Mouse (Mus musculus) Muller cell, postnatal 12 days (primary cell): ENCODE measurements at regions not wholly inside any gene's neighbourhood (a gene's known extent, or its start where the extent isn't known, plus 50 kb on each side); places are given as distances from the start of the nearest gene placed in this dataset.
"Not testable (repeated sequence)": the region's sequence is repeated elsewhere in the genome, so short reads cannot be mapped to it uniquely, and the experiment has no call there.

Source experiments
- DNase-seq: peaks from one replicate; pipeline ENCODE4 v3.0.0-alpha.2; 2015; ENCODE audit errors: inconsistent ontology term

- DNase-seq = no peak
These were observed 189.5 kb upstream of the Tmem45b start for GRCm38 (mm10) chr9:31653788-31654187.

DNA sequence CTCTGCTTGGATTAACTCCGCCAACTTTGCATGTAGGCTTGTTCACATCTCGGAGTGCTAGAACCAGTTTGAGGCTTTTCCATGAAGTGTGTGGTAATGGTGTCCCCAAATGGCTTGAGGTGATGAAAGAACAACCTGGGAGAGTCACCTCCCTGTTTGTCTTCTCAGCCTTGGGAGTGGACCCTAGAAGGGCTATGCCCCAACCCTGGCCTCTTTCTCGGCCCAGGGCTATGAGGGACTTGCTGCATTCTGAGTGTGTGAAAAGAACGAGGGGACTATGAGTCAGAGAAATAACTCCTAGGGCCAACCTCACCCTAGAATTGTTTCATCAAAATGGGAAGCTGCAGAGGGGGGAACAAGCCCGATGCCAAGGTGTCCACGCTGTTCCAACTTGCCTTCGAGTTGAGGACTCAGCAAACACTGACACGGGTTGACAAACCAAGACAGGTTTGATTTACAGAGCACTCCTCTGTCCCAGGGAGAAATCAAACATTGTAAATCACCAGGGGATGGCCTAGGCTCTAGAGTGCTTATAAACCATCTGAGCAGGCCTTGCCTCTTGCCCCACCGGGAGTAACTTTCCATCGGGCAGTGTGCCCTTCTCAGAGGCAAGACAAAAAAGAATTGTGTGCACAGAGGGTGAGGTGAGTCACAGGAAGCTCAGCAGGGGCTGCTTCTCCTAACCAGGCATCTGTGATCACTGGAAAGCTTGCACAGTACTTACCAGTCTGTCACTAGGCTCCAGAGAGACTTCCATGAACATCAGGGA is 186.3 kb upstream of the Tmem45b start:
- peak; percentile 26 for DNase-seq

- no peak for DNase-seq
These were observed 184.8 kb upstream of the Tmem45b start for GRCm38 (mm10) chr9:31649073-31649472.

- DNase-seq = no peak
These were observed 184.3 kb upstream of the Tmem45b start for GRCm38 (mm10) chr9:31648551-31648950.

DNA sequence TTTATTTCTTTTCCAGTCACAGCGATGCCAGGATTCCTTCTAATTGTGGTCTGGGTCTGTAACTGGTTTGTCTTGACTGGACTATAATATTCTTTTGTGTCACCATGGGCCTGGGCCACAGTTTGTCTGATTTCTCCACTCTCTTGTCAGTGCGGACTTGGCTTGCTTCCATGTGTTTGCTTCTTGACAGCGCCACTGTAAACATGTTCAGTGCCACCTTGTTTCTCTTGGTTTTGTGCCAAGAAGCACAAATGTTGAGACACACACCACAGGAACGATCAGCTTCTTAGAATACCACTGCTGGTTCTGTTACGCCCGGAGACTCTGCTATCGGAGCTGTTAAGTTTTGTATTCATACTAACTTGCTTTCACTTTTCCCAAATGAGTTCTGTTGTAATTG is 180.9 kb upstream of the Tmem45b start:
- no peak for DNase-seq

DNA sequence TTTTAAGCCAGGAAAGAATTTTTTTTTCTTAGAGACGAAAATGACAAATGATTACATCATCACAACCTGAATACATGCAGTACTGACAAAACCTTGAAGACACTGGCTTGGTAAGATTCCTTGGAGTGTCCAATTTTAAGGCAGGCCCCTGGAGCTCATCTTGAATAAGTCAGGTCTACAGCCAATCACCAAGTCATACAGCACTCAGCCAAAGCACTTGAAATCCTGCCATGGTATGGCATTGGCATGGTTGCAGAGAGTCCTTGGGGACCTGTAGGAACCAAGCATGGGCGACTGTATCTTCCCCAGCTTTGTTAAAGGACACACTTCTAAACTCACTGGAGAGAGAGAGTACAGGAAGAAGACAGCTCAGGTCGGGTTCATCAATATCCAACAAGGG is 179.8 kb upstream of the Tmem45b start:
- DNase-seq = no peak

GRCm38 (mm10) chr9:31642169-31642568 is 177.9 kb upstream of the Tmem45b start:
- no peak for DNase-seq

GRCm38 (mm10) chr9:31628291-31628690 is 164.0 kb upstream of the Tmem45b start:
- no peak for DNase-seq

DNA sequence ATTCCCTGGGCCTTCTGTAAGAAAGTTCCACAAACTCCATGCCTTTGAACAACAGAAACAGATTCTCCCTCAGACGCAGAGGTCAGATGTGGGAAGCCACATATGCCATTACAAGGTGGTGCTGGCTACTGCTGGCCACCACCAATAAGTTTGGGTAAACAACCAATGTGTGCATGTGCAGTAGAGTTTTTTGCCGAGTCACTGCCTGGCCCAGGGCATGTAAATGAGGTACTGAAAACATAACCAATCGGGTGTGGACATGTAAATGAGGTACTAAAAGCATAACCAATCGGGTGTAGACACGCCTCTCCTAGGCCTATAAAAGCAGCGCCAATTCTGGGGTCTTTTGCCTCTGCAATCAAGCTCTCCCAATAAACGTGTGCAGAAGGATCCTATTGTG is 157.3 kb upstream of the Tmem45b start:
- not testable (repeated sequence) for DNase-seq

GRCm38 (mm10) chr9:31619344-31619743 is 155.1 kb upstream of the Tmem45b start:
- no peak for DNase-seq

DNA sequence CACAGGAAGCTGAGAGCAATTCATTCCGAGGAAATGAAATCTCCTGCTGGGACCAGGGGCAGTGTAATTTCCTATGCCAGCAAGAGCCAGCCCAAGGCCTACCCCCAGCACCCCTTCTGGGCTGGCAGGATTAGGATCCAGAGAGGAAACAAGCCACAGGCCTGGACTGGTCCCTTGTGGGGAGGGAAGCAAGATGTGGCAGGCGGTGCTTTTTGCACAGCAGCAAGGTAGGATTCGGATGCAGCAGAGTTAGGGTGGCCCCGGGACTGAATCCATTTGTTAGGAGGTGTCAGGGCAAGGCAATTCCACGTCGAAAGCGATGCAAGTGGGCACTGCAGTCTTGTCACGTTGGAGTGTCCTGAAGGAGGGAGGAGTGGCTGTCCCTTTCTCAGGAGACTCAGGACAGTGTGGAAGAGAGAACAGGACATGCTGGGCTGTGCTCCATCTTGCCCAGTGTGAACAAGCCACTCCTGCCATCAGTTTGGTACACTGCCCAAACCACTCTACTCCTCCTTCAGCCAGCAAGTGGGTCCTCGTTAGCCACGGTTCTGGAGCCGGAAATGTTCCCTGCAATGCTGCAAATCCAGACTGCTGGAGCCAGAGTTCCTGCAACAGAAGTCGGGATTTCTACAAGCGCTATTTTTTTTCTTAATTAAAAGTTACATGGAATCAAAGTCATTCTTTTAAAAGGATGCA is 150.1 kb upstream of the Tmem45b start:
- DNase-seq = no peak

DNA sequence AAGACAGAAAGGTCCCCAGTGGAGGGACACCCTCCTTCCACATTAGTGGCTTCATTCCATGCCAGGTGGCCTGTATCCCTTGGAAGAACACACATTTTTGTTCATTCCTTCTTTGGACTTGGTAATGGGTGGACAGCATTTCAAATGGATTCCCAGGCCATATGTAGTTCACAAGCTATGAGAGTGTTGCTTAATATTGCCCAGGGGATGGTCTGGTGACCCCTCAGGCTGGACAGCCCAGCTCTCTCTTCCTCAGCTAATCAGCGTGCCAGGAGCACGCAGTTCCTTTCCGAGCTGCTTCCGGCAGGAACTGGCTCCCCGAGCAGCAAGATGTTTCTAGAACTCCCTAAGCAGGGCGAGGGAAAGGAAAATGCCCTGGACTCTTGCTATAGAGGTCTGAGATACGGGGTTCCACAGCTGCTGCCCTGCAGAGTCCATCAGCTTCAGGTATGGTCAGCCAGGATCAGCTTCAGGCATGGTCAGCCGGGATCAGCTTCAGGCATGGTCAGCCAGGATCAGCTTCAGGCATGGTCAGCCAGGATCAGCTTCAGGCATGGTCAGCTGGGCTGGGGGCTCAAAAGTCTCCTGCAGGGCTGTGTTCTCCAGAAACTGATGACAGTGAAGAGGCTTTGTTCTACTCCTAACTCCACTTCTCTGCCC is 146.9 kb upstream of the Tmem45b start:
- no peak for DNase-seq

- DNase-seq = no peak
These were observed 146.4 kb upstream of the Tmem45b start for GRCm38 (mm10) chr9:31610631-31611030.

- no peak for DNase-seq
These were observed 145.9 kb upstream of the Tmem45b start for GRCm38 (mm10) chr9:31610212-31610611.

DNA sequence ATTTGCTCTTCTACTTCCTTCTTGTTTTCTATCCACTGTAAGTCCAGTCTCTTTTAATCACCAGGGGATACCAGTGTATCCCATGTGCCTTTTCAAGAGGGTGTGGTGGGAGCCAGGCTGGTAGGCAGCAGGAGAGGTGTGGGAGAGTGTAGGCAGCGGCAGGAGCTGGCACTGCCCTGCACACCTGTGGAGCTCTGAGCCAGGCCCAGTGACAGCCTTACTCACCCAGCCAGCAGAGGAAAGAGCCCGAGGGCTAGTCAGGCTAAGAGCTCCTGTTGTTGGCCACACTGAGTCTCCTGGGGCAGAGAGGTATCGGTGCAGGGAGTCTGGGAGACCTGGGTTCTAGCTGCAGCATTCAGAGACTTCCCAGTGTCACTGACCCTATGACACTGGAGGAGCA is 145.5 kb upstream of the Tmem45b start:
- DNase-seq = no peak

GRCm38 (mm10) chr9:31608084-31608870 is 144.0 kb upstream of the Tmem45b start:
- DNase-seq = no peak

DNA sequence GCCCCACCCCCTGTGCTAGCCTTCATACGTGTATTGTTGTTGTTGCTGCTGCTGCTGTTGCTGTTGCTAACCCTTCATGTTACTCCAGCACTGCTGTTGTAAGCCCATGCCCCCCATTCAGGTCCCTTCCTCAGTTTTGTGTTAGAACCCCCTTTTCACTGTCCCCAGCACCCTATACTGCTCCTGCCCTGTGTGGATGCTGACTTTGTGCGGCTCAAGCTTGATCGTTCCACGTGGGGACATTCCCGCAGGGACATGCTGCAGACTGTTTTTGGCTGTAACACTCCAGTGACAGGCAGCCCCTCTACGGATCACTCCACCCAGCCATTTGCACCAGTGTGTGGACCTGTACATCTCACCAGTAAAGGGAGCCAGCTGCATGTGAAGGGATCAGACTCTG is 142.7 kb upstream of the Tmem45b start:
- DNase-seq = no peak

DNA sequence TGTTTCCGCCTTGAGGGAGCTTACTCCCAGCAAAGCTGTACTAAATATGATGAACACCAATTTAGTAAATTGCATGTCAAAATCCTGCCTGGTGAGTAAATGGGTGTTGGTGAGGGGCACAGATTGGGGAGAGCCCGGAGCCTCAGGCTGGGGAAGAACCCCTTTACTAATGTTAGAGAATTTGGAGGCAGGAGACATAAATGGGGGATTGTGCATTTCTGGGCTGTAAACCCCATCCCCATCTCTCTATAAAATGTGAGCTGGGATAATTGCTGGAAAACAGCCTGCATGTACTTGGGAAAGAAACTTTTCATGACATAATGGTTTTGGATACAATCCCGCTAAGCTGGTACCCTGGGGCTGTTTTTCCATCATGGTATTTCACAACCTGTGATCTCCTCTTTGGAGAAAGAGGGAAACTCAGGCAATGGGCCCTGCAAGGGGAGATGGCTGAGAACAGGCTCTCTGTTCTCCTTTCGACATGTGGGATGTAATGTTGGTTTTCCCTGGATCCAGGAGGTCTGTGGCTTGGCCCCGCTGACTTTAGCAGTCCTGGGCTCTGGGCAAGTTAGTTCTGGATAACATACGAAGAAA is 140.3 kb upstream of the Tmem45b start:
- DNase-seq = no peak

- no peak for DNase-seq
These were observed 138.4 kb upstream of the Tmem45b start for GRCm38 (mm10) chr9:31602707-31603106.

- DNase-seq = no peak
These were observed 130.8 kb upstream of the Tmem45b start for GRCm38 (mm10) chr9:31595096-31595495.

DNA sequence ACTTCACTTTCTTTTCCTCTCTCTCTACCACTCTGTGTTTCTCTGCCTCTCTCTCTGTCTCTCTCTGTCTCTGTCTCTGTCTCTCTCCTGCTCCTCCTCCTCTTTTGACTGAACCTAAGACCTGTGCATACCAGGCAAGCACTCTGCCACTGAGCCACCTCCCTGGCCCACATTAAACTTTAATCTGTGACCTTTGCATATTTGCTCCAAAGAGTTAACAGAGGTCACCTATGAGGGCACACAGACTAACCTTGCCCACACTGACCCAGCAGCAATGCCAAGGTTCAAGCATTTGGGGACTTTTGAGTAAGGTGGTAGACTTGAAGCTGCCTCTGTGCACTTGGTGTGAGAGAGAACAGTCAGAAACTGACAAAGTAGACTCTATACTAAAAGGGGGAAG is 123.4 kb upstream of the Tmem45b start:
- no peak for DNase-seq

DNA sequence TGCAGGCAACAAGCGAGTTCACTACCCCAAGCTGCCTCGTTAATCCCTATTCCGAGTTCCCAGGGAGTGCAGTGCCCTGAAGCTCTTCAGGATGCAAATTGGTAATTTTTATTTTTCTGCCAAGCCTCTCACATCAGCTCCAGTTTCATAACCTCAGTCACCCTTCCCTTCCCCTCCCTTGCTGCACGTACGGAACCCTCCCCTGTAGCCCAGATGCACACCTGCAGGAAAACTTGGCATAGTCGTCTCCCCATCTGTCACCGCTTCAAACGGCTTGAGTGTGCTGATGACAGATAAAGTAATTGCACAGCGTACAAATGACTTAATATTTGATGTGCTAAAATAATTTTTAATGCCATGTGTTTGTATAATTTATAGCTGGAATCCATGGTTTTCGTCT is 119.7 kb upstream of the Tmem45b start:
- no peak for DNase-seq
